Mouse (Mus musculus): ENCODE measurements around the gene Crocc2.

Gene Crocc2

DNA sequence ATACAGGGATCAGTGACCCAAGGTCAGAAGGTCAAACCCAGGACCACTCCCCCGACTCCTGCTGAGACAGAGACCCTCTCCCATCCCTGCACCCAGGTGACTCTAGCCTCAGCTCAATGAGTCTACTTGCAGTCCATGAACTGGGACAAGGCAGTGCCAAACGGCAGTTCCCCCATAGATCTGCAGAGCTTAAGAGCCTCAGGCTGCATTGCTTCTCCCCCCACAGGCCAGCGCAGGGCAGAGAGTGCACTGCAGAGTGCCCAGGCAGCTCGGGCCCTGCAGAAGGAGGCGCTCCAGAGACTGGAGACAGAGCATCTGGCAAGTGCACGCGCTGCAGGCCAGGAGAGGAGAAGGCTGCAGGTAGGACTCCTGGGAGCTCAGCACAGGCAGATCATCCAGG lies 49.0 kb downstream of the Crocc2 start:
- DNase-seq (ENCODE audit: low read depth), result no peak

DNA sequence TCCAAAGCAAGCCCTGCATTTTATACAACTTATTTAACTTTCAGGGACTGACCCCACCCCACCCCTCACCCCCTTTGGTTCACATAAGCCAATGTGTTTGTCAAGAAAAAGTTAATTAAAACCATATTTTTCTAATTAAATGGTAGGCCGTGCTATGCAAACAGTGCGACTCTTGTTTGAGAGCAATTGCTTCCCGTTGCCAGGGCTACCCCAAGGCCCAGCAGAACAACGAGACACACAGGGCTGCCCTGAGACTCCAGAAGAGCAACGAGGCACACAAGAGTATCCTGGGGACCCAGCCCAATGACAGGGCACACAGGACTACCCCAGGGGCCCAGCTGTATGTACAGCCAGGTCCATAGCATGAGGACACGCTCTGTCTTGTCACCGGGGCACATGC lies 52.3 kb downstream of the Crocc2 start:
- no peak for DNase-seq (ENCODE audit: low read depth)

DNA sequence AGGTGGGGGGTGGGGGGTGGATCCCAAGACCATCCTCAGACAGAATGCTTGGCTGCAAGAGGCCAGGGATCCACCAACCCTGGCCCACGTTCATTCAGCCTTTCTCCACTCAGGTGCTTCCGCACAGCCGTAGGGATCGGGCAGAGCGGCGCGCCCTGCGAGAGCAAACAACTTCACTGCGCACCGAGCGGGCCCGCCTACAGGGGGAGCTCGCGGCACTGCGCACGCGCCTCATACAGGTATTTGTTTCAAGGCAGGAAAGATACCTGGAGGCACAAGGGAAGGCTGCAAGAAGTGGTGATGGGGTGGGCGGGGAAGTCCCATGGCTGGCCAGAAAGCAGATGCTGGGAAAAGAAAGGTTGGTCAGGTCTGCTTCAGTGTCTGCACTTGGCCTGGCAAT lies 55.4 kb downstream of the Crocc2 start:
- no peak for DNase-seq (ENCODE audit: low read depth)

DNA sequence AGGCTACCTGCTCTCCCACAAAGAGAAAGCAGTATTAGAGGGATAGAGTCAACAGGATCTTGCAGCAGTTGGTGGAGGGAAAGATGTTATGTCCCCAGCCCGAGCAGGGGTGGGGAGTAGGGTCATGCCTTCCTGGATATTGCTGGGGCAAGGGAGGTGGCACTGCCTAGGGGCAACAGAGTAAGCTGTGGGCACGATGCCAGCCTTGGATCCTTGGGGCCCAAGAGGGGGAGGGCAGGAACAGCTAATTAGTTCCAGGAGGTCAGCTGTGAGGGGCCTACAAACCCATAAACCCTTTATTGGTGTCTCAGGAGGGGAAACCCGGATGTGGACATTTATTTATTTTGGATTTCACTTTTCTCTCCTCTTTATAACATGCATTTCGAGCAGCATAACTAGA lies 56.7 kb downstream of the Crocc2 start:
- DNase-seq (ENCODE audit: low read depth), result no peak

DNA sequence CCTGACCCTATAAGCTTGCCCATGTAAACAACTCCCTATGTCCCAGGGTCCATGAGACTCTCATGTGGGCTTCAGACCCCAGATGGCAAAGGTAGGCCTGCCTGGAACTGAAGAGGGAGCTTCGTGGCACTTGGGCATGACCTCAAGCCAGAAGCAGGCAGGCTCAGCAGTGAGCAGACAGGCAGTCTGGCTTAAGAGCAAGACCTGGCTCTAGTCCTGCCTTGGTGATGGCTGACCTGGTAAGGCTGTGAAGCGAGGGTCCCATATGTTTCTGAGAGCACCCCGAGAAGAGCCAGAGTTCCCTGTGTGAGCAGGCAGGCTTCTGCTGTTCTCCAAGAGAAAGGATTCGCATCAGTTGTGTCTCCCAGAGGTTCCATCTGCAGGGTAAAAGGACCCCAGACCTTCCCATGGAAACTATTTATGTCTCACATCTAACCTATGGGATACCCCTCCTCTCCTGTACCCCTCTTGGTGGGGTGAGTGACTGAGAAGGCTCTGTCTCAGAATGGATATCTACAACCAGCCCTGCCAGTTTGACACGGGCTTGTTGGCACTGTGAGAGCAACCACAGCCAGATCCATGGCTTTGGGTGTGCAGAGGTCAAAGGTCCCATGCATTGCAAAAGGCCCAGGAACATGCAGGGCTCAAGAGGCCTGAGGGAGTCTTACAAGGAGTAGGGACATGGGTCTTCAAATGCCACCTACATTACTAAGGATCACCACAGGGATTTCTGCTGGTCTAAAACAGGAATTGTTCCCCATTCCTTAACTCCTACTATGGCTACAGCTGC lies 57.4 kb downstream of the Crocc2 start:
- no peak for DNase-seq (ENCODE audit: low read depth)

DNA sequence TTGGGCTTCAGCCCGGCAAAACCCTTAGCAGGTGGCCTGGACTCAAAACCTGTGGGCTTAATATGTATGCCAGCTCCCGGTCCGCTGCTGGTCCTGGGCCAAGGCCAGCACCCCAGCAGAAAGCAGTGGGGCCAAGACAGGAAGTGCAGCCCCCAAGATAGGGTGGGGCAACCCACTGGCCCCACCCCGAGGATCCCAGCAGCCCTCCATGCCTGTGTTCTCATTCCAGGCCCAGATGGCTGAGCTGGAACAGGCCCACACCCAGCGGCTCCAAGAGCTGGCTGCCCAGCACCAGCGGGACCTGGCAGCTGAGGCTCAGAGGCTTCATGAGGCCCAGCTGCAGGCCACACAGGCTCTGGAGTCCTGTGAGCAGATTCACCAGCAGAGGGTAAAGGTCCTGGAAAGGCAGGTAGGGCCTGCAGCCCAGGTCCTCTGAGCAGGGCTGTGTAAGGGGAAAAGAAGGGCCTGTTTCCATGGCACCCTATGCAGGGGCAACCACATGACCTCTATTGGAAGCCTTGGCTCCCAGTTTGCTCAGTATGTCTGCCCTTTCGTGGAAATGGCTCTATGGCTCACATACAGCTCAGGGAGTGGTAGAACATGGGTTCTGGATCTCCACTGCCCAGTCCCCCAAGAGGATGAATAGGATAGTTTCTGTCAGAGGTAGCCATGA lies 58.9 kb downstream of the Crocc2 start:
- no peak for DNase-seq (ENCODE audit: low read depth)

DNA sequence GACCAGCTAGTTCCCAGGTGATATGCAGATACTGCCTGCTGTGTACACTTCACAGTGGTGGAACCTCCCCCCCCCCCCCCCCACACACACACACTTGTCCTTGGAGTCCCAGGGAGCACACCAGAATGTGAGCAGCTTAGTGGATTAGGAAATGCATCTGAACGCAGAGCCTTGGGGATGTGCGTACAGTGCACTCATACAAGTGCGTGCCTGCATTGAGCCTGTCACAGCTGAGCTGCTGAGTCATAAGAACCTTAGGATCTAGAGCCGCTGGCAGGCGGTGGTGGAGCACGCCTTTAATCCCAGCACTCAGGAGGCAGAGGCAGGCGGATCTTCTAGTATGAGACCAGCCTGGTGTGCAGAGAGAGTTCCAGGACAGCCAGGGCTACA lies 59.4 kb downstream of the Crocc2 start:
- DNase-seq (ENCODE audit: low read depth), result no peak

DNA sequence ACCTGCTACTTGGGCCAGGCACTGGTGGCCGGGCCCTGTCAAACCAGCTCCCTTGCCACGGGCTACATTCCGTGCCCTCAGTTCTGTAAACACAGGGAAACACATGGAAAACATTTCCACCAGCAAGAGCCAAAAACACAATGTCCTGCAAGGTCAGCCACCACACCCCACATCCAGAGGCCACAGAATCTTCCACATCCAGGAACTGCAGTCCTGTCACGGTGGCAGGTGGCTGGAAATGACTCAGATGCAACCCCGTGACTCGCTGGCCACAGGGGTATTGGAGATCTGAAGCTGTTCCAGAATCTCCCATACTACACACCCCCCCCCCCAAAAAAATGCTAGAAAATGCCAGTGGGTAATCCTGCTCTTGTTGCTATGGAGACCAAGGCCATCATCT lies 60.7 kb downstream of the Crocc2 start:
- DNase-seq (ENCODE audit: low read depth), result no peak

DNA sequence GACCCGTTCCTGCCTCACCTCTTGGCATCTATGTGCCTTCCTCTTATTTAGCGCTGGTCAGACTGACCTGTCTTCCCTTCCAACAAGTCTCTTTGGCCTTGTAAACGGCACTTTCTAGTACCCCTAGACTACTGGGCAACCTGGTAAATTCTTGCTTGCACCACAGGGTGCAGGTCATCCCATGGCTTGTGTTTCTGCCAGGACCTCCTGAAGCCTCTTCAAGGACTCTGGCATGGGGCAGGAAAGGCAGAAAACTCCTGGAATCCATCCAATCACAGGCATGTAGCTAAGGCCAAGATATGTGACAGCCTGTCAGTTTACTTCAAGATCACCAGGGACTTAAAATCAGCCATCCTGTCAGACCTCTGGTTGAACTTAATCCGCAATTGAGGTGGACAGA lies 61.1 kb downstream of the Crocc2 start:
- no peak for DNase-seq (ENCODE audit: low read depth)

DNA sequence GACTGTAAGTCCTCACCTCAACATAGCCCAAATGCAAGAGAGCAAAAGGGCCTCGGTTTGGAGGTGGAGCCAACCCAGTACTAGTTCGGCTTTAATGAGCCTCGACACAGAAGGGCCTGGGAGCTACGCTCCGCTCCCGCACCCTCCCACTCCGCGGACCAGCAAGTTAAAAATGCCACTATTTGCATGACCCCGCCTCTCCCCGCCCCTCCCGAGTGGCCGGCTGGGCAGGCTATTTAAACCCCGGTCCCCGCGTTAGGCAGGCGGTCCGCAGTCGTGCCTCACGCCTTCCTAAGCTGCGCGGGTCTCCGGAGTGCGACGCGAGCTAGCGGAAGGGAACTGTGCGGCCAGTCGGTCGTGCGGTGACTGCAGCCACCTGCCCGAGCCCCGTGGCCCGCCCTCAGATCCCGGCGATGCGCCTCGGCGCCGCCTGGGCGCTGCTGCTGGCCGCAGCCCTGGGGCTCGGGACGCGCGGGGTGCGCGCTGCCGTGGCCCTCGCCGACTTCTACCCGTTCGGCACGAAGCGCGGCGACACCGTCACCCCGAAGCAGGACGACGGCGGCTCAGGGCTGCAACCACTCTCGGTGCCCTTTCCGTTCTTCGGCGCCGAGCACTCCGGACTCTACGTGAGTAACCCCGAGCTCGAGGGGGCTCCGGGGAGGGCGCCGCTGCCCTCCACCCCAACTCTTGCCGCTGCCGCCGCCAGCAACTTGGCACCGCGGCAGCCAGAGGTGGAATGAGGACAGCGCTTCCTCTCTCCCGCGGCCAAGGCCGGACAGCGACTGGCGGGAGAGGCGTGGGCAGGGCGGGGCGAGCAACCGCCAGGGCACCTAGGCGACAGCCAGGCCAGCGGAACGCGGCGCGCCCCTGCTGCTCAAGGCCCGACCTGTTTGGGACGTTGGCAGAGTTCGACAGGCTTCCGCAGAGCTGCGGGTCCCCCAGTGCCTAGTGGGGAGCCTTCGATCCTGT lies 67.3 kb downstream of the Crocc2 start, which contains the start of gene Sned1:
Sned1 (plus strand) TSS at position 266 of the 969 bp plus-strand sequence.
- DNase-seq (ENCODE audit: low read depth), result peak; percentile 60

DNA sequence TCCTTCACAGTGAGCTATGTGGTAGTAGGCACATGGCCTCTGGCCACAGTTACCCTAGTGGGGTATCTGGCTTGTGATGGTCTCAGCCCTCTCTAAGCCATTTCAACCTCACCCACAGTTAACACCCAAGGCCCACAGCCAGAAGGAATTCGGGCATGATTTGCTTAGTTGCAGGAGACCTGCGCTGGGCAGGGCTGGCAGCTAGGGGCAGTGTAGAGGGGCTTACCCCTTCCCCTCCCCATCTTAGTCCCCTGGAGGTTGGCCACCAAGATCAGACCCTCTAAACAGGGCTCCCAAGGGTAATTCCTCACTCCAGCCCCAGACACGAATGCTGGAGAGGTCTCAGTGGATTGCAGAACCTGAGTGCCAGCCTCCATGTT lies 68.0 kb downstream of the Crocc2 start:
- DNase-seq (ENCODE audit: low read depth), result no peak

DNA sequence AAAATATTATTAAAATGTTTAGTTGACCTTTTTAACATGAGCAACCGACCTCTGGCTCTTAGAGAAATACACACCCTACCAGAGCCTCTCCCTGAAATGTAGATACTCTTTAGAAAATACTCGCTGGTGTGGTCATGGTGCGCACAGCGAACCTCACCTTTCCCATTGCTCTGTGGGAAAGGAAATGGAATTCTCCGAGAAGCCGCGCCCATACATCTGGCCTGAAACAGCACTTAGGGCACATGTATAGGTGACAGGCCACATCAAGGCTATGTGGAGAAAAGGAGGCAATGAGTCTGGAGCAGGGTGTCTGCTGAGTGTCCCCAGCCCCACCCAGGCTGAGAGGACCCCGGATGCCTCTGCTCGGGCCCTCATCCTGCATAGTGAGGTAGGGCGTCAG lies 69.2 kb downstream of the Crocc2 start:
- DNase-seq (ENCODE audit: low read depth), result no peak

DNA sequence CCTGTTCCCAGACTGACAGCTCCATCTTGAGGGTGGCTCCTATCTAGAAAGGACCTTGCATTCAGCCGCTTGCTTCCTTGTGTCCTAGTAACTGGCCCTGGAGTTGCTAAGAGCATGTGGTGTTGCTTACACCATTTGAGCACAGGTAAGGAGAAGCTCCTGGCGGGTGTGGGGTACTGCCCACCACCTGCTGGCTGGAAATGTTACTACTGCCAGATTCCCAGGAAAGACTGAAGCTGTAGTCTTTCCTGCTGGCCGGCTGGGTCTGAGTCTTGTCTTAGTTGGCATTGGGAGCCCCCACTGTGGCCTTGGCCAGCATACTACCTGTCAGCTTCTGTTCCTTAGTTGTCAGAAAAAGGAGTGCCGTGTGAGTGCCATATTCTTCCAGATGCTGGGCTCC lies 69.7 kb downstream of the Crocc2 start:
- no peak for DNase-seq (ENCODE audit: low read depth)

DNA sequence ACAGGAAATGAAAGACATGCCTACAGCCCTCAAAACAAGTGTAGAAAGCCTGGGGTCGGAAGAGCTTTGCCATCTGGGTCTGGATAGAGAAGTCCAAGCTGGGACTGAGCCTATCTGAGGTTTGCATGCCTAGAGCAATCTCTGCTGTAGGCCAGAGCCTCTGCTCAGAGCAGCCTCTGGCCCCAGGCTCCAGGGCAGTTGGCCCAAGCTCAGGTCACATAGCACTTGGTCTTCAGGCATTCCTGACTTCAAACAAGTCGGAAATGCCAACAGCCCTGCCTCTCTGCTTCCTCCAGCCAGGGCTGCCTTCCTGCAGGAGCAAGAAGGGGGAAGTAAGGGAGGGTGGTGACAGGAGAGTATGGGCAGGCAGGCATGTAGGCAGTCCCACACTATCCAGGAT lies 77.4 kb downstream of the Crocc2 start:
- DNase-seq (ENCODE audit: low read depth), result peak; percentile 49

DNA sequence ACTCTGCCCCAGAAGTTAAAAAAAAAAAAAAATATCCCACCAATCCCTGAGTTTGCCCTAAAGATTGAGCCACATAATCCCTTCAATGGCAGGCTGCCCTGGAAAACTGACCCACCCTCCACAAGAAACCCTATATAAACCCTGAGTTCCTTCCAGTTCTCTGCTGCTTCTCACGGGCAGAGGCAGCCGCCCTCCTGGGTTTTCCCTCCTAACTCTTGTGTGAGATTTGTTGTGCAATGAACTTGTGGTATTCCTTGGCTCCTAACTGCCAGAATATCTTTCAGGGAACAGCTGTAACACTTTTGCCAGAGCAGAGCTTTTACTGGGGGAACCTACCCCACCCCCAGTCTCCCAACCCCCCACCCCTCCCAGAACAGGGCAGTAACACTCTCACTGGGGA lies 84.1 kb downstream of the Crocc2 start:
- DNase-seq (ENCODE audit: low read depth), result peak; percentile 67

DNA sequence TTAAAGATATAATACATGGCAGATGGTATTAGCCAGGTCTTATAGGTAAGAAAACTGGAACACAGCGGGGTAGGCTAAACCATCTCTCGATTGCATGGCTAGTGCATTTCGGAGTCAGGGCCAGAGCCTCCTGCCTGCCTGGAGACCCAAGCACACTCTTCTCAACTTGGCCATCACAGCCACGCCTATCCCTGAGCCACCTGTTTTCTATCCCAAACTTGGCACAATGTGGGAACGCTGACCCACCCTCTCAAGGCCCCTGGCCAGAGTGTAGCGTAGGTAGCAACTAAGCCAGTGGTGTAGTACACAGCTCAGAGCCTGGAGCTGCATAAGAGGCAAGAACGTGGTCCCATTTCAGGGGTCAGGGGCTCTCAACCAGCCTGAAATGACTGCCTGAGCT lies 87.2 kb downstream of the Crocc2 start:
- no peak for DNase-seq (ENCODE audit: low read depth)

DNA sequence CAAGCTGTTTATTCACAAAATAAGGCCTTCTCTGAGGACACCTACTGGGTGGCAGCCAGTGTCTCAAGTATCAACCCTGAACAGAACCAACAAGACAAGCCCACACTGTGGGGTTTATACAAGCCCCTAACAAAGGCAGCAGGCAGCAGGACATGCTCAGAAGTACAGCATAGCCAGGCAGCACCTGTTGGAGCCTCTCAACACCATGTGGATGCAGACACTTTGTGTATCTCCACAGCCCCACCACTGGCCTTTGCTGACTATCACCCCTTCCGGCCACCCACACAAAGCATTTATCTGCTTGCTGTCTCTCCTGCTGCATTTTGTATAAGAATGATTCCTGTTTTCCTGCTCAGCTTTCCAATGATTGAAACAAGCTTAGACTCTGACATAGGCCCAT lies 89.0 kb downstream of the Crocc2 start:
- DNase-seq (ENCODE audit: low read depth), result no peak

DNA sequence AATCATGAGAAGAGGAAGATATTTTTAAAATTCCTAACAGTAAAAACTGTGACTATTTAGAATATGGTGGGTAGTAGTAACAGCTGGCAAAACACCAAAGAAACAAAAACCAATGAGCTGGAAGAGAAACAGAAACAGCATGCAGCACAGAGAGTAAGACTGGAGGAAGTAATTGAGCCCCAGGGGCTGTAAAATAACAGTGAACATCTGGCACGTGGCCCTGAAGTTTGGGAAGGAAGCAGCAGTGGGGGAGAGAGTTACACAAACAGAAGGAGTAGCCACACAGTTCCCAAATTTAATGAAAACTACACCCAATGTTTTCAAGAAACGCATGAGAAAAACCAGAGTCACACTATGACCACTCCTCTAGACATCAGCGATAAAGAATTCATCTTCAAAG lies 98.7 kb downstream of the Crocc2 start:
- DNase-seq (ENCODE audit: low read depth), result no peak

DNA sequence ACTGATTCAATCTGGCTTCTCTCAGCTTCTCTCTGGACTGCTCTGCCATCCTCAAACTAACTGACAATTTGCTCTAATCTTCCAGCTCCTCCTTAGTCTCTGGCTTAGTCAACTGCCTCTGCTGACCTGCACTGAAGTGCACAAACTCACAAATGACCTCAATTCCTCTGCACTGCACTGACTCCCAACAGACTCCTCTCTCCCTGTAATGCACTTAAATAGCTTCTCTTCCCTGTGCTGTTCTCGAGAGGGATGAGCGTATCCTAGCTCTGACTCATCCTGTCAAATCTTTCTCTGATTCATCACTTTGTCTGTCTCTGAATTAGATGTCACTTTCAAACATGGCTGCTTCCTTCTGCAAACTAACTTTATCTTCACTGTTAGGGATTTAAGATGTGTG lies 99.7 kb downstream of the Crocc2 start:
- DNase-seq (ENCODE audit: low read depth), result no peak

DNA sequence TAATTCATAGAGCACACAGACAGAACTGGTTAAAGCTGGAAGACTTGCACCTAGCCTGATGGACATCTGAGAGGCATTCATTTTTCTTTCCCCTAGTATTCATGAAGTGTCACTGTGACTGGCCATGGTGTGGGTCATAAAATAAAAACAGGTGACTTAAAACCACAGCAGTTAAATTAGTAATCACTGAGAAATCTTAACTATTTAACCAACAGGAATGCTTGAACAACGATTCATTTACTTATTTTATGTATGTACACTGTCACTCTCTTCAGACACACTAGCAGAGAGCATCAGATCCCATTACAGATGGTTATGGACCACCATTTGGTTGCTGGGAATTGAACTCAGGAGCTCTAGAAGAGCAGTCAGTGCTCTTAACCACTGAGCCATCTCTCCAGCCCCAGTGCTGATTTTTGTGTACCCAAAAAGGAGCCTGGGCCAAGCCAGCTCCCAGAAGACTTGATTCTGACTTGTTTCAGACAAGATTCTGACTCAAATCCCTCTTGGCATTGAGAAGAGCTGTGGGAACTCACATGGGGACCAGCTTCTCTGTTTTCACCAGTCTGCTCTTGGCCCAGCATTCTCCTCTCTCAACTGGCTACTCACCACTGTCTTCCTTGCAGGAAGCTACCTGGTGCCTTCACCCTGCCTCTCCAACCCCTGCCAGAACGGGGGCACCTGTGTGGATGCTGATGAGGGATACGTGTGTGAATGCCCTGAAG lies 102.2 kb downstream of the Crocc2 start:
- DNase-seq (ENCODE audit: low read depth), result no peak

DNA sequence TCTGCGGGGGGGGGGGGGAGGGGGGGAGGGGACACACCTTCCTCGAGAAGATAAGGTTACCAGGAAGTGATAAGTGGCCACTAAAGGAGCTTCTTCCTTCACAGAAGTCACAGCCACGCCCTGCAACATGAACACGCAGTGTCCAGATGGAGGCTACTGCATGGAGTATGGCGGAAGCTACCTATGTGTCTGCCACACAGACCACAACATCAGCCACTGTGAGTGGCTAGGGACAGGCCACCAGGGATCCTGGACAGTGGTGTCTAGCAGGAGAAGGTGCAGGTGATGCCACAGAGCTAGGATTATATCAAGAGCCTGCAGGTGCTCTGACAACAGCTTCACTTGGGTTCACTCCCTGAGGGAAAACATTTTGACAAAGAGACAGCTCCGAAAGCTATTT lies 103.2 kb downstream of the Crocc2 start:
- DNase-seq (ENCODE audit: low read depth), result no peak

DNA sequence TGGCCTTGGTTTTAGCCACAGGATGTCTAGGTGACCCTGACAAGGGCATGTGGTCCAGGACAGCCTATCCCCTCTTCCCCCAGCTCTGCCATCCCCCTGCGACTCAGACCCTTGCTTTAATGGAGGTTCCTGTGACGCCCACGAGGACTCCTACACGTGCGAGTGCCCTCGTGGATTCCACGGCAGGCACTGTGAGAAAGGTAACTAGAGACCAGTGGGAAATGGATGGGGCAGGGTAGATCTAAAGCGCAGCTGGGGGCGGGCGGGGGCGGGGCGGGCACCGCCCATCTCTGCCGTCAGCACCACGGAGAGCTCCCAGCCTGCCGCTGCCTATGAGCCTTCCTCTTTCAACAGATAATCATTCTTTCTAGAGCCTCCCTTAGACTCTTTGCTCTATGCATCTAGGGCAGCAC lies 103.9 kb downstream of the Crocc2 start:
- DNase-seq (ENCODE audit: low read depth), result no peak

Data from fibroblast of lung, adult 2 months (primary cell).